Mouse (Mus musculus) spleen, postnatal 10 days (tissue): Measurements from ENCODE around the gene Mrtfb.
A peak's percentile ranks its signal among the peaks of the same experiment; 100 is the strongest.

Experiments used
- DNase-seq, 2 experiments: peaks; one replicate each; pipeline ENCODE4 v3.0.0; 2021 to 2022; ENCODE audit warnings: low spot score in 2 of 2

The Mrtfb gene

GRCm38 (mm10) chr16:13401591-13401990, 145.3 kb downstream of the Mrtfb start:
- no peak for DNase-seq

- no peak for DNase-seq
Measured at GRCm38 (mm10) chr16:13404656-13405055, 148.4 kb downstream of the Mrtfb start.

DNA sequence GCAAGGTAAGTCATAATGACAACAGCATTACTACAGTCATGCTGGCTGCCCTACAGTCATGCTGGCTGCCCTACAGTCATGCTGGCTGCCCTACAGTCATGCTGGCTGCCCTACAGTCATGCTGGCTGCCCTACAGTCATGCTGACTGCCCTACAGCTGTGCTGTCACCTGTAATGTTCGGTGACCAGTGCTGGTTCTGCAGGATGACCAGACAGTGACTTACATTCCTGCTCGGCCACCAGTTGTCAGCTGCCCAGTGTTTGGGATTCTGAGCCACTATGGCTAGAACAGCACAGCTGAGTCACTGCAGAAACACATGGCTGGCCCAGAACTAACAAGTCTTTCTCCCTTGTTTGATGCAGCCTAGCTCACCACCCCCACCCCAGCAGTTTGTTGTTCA, 149.1 kb downstream of the Mrtfb start:
- no peak for DNase-seq

GRCm38 (mm10) chr16:13409530-13410163, 153.4 kb downstream of the Mrtfb start:
- DNase-seq = no peak

GRCm38 (mm10) chr16:13410760-13411159, 154.5 kb downstream of the Mrtfb start:
- no peak for DNase-seq

DNA sequence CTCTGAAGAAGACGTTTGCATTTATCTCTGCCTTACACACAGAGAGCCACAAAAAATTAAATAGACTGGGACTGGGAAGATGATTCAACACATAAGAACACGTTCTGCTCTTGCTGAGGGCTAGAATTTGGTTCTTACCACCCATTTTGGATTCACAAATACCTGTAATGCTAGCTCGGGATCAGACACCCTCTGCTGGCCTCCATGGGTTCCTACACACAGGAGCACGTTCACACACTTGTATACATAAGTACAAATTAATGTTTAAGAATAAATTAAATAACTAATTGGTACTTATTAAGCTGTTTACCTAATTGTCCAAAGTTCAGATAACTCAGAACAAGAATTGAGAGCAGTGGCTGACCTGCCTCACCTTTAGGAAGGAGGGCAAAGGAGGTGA, 155.2 kb downstream of the Mrtfb start:
- DNase-seq = no peak

DNA sequence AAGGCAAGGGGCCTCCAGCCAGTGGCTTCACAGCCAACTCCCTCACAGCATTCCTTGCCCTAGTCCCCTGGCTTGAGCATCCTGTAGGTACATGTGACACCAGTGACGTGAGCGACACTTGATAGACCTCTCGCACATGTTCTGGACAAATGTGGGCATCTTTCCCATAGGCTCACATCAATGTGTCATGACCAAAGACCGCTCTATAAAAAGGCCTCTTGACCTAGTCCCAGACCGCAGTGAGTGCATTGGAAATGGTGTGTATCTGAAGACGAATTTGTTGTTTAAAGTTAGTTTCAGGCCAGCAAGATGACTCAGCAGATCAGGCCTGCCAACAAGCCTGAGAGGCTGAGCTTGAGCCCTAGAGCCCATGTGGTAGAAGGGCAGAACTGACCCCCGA, 158.3 kb downstream of the Mrtfb start:
- no peak for DNase-seq

DNA sequence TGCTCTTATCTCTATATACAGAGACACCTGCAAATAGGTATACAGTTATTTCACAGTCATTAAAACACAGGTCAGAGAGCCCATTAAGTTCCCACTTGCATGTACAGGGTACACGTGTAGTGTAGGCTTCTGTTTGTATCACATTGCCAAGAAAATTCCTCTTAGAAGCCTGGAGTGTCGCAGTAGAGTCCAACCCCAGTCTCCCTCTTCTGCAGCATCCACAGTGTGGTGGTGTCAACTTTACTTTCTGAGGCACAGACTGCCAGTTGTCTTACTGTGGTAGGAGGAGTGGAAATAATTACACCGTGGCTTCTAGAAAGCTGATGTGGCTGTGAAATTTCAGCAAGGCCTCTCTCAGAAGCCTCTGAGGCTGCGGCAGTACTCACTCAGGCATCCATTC, 158.7 kb downstream of the Mrtfb start:
- DNase-seq = no peak

GRCm38 (mm10) chr16:13415465-13415864, 159.2 kb downstream of the Mrtfb start:
- no peak for DNase-seq

- no peak for DNase-seq
Measured at GRCm38 (mm10) chr16:13416465-13416864, 160.2 kb downstream of the Mrtfb start.

DNA sequence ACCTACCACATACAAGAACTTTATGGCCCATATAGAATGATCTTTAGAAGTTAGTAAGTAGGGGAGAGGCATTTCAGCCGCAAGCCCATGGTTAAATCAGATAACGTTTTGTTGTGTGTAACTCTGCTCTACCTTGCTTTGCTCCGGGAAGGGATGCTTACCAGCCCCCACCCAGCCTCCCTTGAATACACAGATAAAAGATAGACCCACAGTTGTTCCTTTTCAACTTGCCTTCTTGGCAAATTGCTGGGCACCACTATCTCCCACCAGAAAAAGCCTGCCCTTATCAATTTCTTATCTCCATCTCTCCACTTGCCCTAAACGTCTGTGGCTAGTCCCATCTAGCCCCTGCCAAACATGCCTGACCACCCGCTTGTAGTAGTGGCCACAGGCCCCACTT, 161.6 kb downstream of the Mrtfb start:
- no peak for DNase-seq

GRCm38 (mm10) chr16:13419752-13420151, 163.5 kb downstream of the Mrtfb start:
- DNase-seq = no peak

- DNase-seq = no peak
Measured at GRCm38 (mm10) chr16:13422522-13422921, 166.2 kb downstream of the Mrtfb start.

- peak in 1 of 2 experiments; percentile 40 for DNase-seq
Measured at GRCm38 (mm10) chr16:13423587-13424355, 167.5 kb downstream of the Mrtfb start.

- no peak for DNase-seq
Measured at GRCm38 (mm10) chr16:13425804-13426203, 169.5 kb downstream of the Mrtfb start.

DNA sequence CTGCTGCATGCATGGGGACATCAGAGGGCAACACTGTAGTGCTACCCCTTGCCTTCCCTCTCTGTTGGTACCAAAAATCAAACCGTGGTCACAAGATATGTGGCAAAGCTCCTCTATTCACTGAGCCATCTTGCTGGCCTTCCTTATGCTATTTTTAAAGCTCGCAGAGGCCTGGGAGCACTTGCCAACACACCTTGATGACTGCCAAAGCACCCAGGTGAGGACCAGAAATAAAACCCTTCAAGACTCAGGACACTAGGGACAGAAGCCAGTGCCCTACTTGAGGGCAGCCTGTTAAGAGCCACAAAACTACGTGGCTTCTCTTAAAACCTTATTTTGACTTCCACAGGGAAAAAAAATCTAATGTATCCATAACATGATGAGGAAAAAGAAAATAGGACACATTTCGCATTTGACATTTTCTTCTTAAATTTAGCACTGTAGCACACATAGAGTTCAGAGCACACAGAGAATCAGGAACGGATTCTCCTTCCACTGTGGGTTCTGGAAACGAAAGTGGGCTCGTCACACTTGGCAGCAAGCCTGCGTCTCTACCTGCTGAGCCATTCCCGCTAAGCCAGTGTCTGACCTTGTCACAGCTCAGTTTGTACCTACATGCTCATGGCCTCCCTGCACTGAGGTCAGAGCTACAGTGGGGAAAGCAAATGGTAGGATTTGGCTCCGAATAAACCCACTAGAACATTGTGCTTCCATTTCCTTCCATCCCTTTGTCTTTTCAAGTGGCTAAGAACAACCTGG, 170.7 kb downstream of the Mrtfb start:
- no peak for DNase-seq

- DNase-seq = no peak
Measured at GRCm38 (mm10) chr16:13428077-13428476, 171.8 kb downstream of the Mrtfb start.

DNA sequence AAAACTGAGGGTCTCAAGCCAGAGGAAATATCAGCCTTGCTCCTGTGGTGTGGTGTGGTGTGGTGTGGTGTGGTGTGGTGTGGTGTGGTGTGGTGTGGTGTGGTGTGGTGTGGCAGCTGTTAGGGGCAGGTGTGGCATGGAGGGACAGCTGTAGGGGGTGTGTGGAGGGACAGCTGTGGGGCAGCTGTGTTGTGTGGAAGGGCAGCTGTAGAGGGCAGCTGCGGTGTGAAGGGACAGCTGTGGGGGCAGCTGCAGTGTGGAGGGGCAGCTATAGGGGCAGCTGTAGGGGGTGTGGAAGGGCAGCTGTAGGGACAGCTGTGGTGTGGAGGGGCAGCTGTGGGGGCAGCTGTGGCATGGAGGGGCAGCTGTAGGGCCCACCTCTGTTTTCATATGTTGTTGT, 172.5 kb downstream of the Mrtfb start:
- DNase-seq = no peak

GRCm38 (mm10) chr16:13429921-13430606, 173.8 kb downstream of the Mrtfb start:
- DNase-seq = no peak

DNA sequence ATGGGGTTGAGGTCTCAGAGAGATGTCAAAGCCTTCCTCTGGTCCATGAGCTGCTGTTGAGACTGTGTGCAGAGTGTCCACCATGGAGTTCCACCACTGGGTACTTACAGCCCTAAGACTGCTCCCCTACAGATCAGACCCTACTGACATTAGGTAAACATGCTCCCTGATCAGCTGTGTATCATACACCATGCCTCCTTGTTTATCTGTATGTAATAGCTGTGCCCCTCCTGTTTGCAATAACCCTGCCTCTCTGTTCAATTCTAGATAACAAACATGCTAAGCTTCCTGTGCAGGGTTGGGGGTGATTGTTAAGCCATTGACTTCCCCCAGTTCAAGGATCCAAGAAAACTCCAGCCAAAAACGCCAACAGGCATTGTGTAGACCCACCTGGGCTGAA, 174.7 kb downstream of the Mrtfb start:
- no peak for DNase-seq

GRCm38 (mm10) chr16:13435627-13436026, 179.3 kb downstream of the Mrtfb start:
- no peak for DNase-seq
